Mouse (Mus musculus) G1E (cell line): ENCODE data around the gene Fhit.

Experiments used
- CTCF ChIP-seq: IDR thresholded peaks from 2 replicates; pipeline ENCODE4 v1.5.1; 2012; ENCODE audit warnings: low read depth, low read length, inconsistent platforms, mixed read lengths
- GATA1 ChIP-seq: IDR thresholded peaks from 2 replicates; pipeline ENCODE4 v1.6.1; 2012; ENCODE audit warnings: borderline replicate concordance, low read length, inconsistent platforms, mixed read lengths
- GATA2 ChIP-seq: IDR thresholded peaks from 2 replicates; pipeline ENCODE4 v1.6.1; 2012; ENCODE audit warnings: low read depth, low read length, inconsistent platforms, borderline replicate concordance
- POLR2AphosphoS5 ChIP-seq: IDR thresholded peaks from 2 replicates; pipeline ENCODE4 v1.6.1; 2012; ENCODE audit warnings: low read depth, low read length, inconsistent platforms; ENCODE audit not compliant: insufficient replicate concordance
- TAL1 ChIP-seq: conservative IDR thresholded peaks from 2 replicates; pipeline ENCODE4 v1.6.1; 2012; ENCODE audit warnings: low read depth, low read length, inconsistent platforms, mixed read lengths

GRCm38 (mm10) chr14:10122176-10122575, 1039.7 kb downstream of the Fhit start:
- no peak for TF ChIP-seq GATA1
- no peak for TF ChIP-seq CTCF
- TF ChIP-seq TAL1 = no peak
- no peak for TF ChIP-seq POLR2AphosphoS5
- no peak for TF ChIP-seq GATA2
